Mouse (Mus musculus): ENCODE data around the gene Kcnh1. TPM values are rescaled to one million over a fixed set of nuclear protein-coding genes. Genes with fewer than 3 reads are reported as not detected.

The Kcnh1 gene
- total RNA-seq (2021) = 10 to 100 TPM; 19.7 to 20.1 TPM

DNA sequence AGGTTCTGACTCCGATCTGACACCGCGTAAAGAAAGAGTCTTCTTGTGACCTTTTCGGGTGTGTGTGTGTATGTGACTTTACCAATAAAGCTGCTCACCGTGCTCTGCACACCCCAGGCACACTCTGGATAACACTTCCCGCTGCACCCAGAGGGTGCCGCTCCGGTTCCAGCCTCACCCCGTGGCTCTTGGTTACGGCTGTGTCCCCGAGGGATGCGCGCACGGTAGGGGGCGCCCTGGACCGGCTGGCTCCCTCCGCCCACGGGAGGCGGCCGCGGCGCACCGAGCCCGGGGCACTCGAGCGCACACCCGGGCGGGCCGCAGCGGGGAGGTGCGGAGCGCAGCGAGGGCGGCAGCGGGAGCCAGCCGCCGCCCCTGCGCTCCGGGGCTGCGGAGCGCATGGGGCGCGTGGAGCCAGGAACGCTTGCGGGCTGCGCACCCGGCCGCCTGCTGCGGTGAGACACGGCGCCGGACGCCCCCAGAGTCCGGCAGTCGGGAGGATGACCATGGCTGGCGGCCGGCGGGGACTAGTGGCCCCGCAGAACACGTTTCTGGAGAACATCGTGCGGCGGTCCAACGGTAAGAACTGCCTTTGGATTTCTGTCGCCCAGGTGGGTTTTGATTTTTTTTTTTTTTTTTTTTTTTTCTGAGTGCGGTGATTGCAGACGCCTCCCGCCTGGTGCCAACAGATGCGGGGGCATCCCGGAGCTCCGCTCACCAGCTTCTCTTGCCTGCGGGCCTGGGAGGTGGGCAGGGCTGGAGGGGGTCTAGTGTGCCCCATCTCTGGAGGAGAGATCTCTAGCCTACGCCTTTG, at the start of gene Kcnh1:
TSS of gene Kcnh1 (plus strand) at position 267 of the 814 bp plus-strand sequence.
- DNase-seq = peak; percentile 87
- intact Hi-C loops (cut with DNase I) = loop anchor here (1.0 to 10.0 kb wide), 3 partner anchors 104 to 408 kb away; no protein-coding TSS in a partner anchor

- no peak for DNase-seq
- intact Hi-C loops (cut with DNase I) = no loop called here
Observed at GRCm38 (mm10) chr1:192151179-192151578, 39.4 kb upstream of the Kcnh1 start.

DNA sequence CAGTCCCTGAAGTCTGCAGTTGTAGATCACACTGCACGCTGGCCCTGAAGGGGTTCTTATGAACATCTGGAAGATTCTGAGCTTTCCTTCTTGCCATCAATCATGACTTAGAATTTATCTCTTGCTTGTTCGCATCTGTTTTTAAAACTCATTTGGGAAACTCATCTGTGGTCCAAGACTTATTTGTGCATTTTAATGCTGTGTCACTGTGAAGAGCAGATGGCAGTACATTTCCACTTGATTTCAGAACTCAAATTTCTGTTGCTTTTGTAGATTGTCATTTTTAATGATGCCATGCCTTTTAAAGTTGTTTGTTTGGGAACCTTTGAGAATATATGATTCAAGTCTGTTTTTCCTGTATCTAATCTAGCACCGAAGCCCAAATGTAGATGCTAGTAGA, 19.1 kb upstream of the Kcnh1 start:
- intact Hi-C loops (cut with DNase I) = no loop called here
- no peak for DNase-seq

DNA sequence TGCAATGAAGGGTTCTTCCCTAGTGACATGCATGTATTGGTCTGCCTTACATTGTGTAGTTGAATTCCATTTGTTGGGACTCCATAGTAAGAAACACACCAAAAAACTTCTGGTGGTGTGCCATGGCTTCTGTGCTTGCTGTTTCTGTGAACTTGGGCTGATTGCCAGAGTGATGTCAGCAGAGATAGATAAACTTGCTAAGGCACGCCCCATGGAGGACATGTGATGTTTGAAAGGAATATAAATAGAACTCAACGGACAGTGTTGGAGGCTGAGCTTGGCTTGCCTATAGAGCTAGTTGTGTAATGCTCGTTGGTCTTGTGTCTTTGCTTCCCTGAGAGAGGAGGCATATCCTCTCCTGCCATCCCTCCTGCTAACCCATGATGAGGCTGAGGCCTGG, 10.7 kb upstream of the Kcnh1 start:
- no peak for DNase-seq
- intact Hi-C loops (cut with DNase I) = loop anchor here (10.0 kb wide), 1 partner anchor 945 kb away; no protein-coding TSS in a partner anchor

GRCm38 (mm10) chr1:192181696-192182257, 8.8 kb upstream of the Kcnh1 start:
- intact Hi-C loops (cut with DNase I) = loop anchor here (10.0 kb wide), 1 partner anchor 943 kb away; no protein-coding TSS in a partner anchor
- DNase-seq = no peak

DNA sequence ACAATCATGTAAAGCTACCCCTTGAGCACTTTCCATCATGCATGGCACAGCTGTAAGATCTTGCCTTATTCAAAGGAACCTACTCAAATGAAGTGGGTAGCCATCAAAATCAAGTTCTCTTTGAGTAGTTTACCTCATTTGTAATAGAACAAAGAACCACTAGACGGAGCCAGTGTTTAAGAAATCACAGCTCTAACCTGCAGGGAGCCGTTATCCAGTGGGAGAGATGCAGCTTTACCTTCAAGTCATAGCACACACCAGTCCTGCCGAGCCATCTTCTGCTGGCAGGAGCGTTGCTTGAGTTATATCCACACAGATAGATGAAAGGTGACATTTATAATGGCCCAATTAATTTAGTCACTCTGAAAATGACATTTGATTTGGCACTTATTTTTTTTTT, 1.5 kb upstream of the Kcnh1 start:
- intact Hi-C loops (cut with DNase I) = loop anchor here (2.0 to 10.0 kb wide), 2 partner anchors 524 to 936 kb away; no protein-coding TSS in a partner anchor

GRCm38 (mm10) chr1:192189771-192190170, 803 bp upstream of the Kcnh1 start:
- intact Hi-C loops (cut with DNase I) = loop anchor here (1.0 to 10.0 kb wide), 5 partner anchors 105 to 935 kb away; no protein-coding TSS in a partner anchor
- DNase-seq = no peak

More for the DNA sequence above, 1.5 kb upstream of the Kcnh1 start:
- DNase-seq = peak; percentile 49

GRCm38 (mm10) chr1:192191322-192191639, 707 bp downstream of the Kcnh1 start:
- DNase-seq = no peak
- intact Hi-C loops (cut with DNase I) = loop anchor here (10.0 kb wide), 2 partner anchors 104 to 234 kb away; no protein-coding TSS in a partner anchor

DNA sequence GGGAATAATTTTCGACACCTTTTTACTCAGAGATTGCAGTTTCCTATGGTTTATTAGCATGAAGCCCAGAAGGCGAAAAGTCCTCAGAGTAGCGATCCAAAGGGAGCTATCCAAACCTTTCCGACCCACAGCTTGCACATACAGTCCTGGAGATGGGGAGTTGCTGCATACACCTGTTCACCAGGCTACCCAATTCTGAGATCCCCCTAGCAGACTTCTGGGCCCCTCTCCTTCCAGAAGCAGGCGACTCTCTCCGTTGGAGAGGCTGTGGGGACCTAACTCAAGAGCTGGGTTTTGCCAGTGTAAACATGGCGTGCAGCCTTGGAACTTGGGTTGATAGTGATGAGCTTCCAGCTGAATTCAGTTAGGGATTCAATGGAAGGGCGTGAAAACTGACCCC, 1.3 kb downstream of the Kcnh1 start:
- no peak for DNase-seq
- intact Hi-C loops (cut with DNase I) = loop anchor here (10.0 kb wide), 2 partner anchors 103 to 233 kb away; no protein-coding TSS in a partner anchor

GRCm38 (mm10) chr1:192192710-192193109, 2.1 kb downstream of the Kcnh1 start:
- intact Hi-C loops (cut with DNase I) = loop anchor here (10.0 kb wide), 2 partner anchors 102 to 232 kb away; no protein-coding TSS in a partner anchor
- no peak for DNase-seq

DNA sequence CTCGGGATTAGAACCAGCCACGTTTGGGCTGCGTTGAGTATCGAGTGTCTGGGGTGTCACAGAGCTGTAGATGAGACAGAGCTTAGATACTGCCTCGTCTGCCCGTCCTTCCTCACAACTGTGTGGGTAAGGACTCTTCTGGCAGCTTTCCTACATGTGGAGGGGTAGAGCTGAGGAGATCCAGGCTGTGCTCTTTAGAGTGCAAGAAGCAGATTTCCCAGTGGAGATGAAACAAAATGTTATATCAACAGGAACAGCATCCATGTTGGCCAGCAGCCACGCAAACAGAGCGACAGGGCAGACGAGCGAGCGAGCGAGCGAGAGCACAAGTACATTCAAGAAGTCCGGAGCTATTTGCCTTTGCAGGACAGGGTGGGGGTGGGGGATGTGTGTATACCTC, 3.1 kb downstream of the Kcnh1 start:
- intact Hi-C loops (cut with DNase I) = loop anchor here (10.0 kb wide), 2 partner anchors 101 to 231 kb away; no protein-coding TSS in a partner anchor

GRCm38 (mm10) chr1:192197495-192197894, 6.9 kb downstream of the Kcnh1 start:
- intact Hi-C loops (cut with DNase I) = loop anchor here (10.0 kb wide), 2 partner anchors 97 to 227 kb away; no protein-coding TSS in a partner anchor
- no peak for DNase-seq

More for the DNA sequence above, 3.1 kb downstream of the Kcnh1 start:
- no peak for DNase-seq

- intact Hi-C loops (cut with DNase I) = no loop called here
- DNase-seq = peak; percentile 47
Observed at GRCm38 (mm10) chr1:192202936-192203335, 12.4 kb downstream of the Kcnh1 start.

- no peak for DNase-seq
- intact Hi-C loops (cut with DNase I) = no loop called here
Observed at GRCm38 (mm10) chr1:192207956-192208355, 17.4 kb downstream of the Kcnh1 start.

GRCm38 (mm10) chr1:192212448-192212847, 21.9 kb downstream of the Kcnh1 start:
- DNase-seq = no peak
- intact Hi-C loops (cut with DNase I) = no loop called here

- no peak for DNase-seq
- intact Hi-C loops (cut with DNase I) = no loop called here
Observed at GRCm38 (mm10) chr1:192214666-192215065, 24.1 kb downstream of the Kcnh1 start.

- DNase-seq = no peak
- intact Hi-C loops (cut with DNase I) = no loop called here
Observed at GRCm38 (mm10) chr1:192220156-192220555, 29.6 kb downstream of the Kcnh1 start.

DNA sequence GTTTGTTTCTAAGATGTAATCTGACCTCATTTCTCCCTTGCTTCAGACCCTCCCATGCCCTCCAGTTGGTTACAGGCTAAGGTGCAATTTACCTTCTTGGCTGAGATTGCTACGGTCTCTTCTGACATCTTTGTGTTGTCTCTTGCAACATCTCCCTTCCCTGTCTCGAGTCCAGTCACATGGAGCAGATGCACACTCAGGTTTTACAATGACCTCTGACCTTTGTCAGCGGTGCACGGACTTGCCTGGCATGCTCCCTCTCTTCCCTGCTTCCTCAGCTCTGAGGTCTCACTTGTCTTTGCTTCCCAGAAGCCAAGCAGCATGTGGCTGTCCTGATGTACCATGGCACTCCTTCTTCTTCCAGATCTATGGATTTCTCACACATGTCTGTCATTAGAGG, 33.6 kb downstream of the Kcnh1 start:
- intact Hi-C loops (cut with DNase I) = no loop called here
- DNase-seq = no peak

GRCm38 (mm10) chr1:192232696-192233095, 42.1 kb downstream of the Kcnh1 start:
- intact Hi-C loops (cut with DNase I) = no loop called here
- DNase-seq = no peak

DNA sequence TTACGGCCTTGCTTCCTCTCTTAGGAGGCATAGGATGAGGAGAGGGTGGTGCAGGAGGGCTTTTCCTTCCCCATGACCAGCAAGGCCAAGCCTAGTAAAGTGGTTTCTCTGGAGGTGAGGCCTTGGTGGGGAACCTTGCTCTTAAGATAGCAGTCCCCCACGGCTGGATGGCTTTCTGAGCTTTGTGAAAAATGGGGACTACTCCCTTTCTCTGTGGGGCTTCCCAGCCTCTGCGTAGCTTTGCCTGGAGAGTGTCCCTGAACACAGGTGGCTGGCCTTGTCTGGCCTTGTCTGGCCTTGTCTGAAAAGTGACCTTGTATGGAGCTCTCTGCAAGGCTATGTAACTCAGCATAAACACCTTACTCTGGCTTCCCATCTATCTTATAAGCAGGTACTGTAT, 56.3 kb downstream of the Kcnh1 start:
- intact Hi-C loops (cut with DNase I) = no loop called here
- no peak for DNase-seq

GRCm38 (mm10) chr1:192259146-192259545, 68.6 kb downstream of the Kcnh1 start:
- intact Hi-C loops (cut with DNase I) = no loop called here
- DNase-seq = no peak

- no peak for DNase-seq
- intact Hi-C loops (cut with DNase I) = no loop called here
Observed at GRCm38 (mm10) chr1:192259616-192260015, 69.0 kb downstream of the Kcnh1 start.

Data from left cerebral cortex, postnatal 4 days (tissue).